Mouse (Mus musculus): ENCODE data around the gene Mt4. TPM values are rescaled to one million over a fixed set of nuclear protein-coding genes. Genes with fewer than 3 reads are reported as not detected.

Gene Mt4
- polyA plus RNA-seq (2012; ENCODE audit: low replicate concordance): not detected in 2 replicates

DNA sequence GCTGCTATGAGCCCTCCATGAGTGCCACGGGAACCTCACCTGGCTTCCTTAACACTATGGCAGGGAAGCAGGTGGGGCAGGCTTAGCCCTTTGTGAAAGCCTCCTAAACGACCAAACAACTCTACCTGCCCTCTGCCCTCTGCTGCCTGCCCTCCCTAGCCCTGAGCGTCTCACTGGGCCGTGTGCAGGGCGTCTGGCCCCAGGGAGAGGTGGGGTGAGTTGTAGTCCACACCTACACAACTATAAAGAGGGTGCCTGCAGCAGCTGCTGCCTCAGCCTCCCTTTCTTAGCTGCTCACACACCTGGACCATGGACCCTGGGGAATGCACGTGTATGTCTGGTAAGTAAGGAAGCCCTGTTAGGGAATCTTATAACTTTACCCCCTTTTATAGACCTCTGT, at the start of gene Mt4:
Mt4 (plus strand) TSS at position 265 of the 400 bp plus-strand sequence.

DNA sequence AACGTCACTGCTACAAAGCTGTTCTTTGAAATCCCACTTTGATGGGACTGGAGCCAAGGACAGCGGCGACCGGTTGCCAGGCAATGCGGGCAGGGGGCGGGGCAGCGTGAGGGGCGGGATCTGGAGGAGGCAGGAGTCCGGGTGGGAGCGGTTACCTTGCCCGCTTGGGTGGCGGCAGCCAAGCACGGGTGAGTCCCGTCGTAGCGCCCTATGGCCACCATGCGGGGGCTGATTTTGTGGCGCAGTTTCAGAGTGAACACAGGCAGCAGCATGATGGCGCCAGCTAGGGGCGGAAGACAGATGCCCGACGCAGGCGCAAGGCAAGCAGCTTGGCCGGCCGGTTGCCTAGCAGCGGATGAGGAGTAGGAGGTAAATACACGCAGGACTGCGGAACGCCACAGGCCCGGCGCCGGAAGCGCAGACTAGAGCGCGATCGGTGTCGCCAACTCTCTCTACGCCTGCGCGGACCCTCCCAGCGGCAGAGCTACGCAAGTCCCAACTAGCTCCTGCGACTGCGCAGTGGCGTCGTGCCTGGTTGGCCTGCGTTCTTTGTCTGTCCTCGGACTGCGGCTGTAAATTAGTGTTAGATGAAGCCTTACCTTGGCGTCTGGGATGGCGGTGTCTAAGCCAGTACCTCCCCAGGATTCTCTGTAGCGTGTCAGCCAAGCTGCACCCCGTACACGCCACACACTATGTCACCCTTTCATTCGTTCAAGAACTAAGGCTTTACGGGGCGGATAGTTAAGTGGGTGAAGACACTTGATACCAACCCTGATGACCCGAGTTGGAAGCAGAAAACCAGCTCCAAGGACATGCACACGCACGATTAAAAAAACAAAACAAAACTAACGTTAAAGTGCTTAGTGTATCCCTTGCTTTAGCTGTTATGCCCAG, 38.7 kb upstream of the Mt4 start, which contains the start of gene Bbs2:
Bbs2 (minus strand) TSS at position 848 of the 894 bp plus-strand sequence.

GRCm38 (mm10) chr8:94152513-94153300, 15.7 kb downstream of the Mt4 start, which contains the start of gene Mt3:
Gene Mt3 (plus strand): TSS chr8:94152607.

DNA sequence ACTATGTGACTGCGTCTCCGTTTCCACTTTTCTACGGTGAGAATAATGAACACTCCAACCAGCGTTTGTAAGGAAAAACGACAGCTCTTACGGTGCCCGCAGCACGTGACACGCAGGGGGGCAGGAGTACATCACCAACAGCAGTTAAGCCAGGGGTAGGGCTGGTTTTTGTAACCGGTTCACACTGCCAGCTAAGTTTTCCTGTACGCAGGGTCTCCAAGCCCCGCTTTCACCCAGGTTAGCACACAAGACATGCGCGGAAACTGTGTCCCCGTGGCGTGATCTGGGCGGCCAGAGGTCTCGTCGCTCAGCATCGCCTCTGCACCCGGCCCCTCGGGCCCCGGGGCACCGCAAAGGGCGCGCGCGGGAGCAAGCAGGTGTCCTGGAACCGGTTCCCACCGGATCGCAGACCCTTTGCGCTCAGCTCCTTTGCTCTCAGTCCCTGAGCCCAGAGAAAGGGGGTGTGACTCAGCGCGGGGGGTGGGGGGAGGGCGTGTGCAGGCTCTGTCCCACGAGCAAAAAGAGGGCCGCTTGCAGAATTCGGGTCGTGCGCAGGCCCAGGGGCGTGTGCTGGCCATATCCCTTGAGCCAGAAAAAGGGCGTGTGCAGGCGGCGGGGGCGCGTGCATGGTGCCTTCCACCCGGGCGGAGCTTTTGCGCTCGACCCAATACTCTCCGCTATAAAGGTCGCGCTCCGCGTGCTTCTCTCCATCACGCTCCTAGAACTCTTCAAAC, 35.2 kb downstream of the Mt4 start, which contains the start of gene Mt2:
Mt2 (plus strand) TSS at position 590 of the 734 bp plus-strand sequence.

GRCm38 (mm10) chr8:94178857-94179712, 42.1 kb downstream of the Mt4 start, which contains the start of gene Mt1:
Gene Mt1 (plus strand): TSS chr8:94179082.

Other genes with a start within 250 kb of the Mt4 start
- 48.5 and 56.3 TPM in 2 replicates for gene Amfr, start 124.4 kb upstream of the Mt4 start, polyA plus RNA-seq (2012; ENCODE audit: low replicate concordance)
- 171 and 284 TPM in 2 replicates for gene Nudt21, start 100.2 kb upstream of the Mt4 start, polyA plus RNA-seq (2012; ENCODE audit: low replicate concordance)
- gene Ogfod1, start 100.0 kb upstream of the Mt4 start, polyA plus RNA-seq (2012; ENCODE audit: low replicate concordance): 3.6 and 9.3 TPM in 2 replicates
- 2.6 and 4.5 TPM in 2 replicates for gene Bbs2, start 38.3 kb upstream of the Mt4 start, polyA plus RNA-seq (2012; ENCODE audit: low replicate concordance)
- not detected in 2 replicates for gene Mt3, start 15.4 kb downstream of the Mt4 start, polyA plus RNA-seq (2012; ENCODE audit: low replicate concordance)
- gene Mt2, start 35.5 kb downstream of the Mt4 start, polyA plus RNA-seq (2012; ENCODE audit: low replicate concordance): 17.2 and 80.3 TPM in 2 replicates
- gene Mt1, start 41.9 kb downstream of the Mt4 start, polyA plus RNA-seq (2012; ENCODE audit: low replicate concordance): 5.3 and 58.6 TPM in 2 replicates
- gene Nup93, start 77.4 kb downstream of the Mt4 start, polyA plus RNA-seq (2012; ENCODE audit: low replicate concordance): 2.2 and 3.1 TPM in 2 replicates
- 0.43 and 0.47 TPM in 2 replicates for gene Slc12a3, start 192.0 kb downstream of the Mt4 start, polyA plus RNA-seq (2012; ENCODE audit: low replicate concordance)
- 141 and 148 TPM in 2 replicates for gene Herpud1, start 249.2 kb downstream of the Mt4 start, polyA plus RNA-seq (2012; ENCODE audit: low replicate concordance)

Measured in hematopoietic multipotent progenitor cell, adult 10-12 weeks (in vitro differentiated cells).